Mouse (Mus musculus) large intestine, adult 2 months (tissue): Measurements from ENCODE around the gene Atxn1. TPM values are rescaled to one million over a fixed set of nuclear protein-coding genes. Genes with fewer than 3 reads are reported as not detected.
A peak's percentile ranks its signal among the peaks of the same experiment; 100 is the strongest.

Experiments used
- DNase-seq: peaks from one replicate; pipeline ENCODE4 v3.0.0-alpha.2; 2012; ENCODE audit warnings: low read depth, low spot score
- WGBS: fragments of 180-500 bp; shearing (Covaris S2); methylation state at CpG from one replicate; pipeline ENCODE4 v1.1.7; 2018; 5-methylcytosine and 5-hydroxymethylcytosine counted together
- polyA plus RNA-seq: library from polyadenylated mRNA; depleted of rRNA; stranded (reverse); fragments of >200 nt; gene quantifications from 2 replicates; pipeline ENCODE4 v1.2.3, GENCODE M21; 2012

Gene Atxn1
- polyA plus RNA-seq, 1 experiment: 6.3 TPM

- WGBS: 79% methylated on average over 5 of the region's 5 CpGs
- no peak for DNase-seq
Observed at GRCm38 (mm10) chr13:45577366-45577765, 387.4 kb downstream of the Atxn1 start.

GRCm38 (mm10) chr13:45576185-45576584 lies 388.6 kb downstream of the Atxn1 start:
- WGBS: 73% methylated on average over 4 of the region's 4 CpGs
- no peak for DNase-seq

- 14% methylated on average over 4 of the region's 4 CpGs for WGBS
- DNase-seq: peak; percentile 27
Observed at GRCm38 (mm10) chr13:45572768-45573167, 392.0 kb downstream of the Atxn1 start.

- peak; percentile 28 for DNase-seq
- 4% methylated on average over 6 of the region's 6 CpGs for WGBS
Observed at GRCm38 (mm10) chr13:45571795-45572262, 393.0 kb downstream of the Atxn1 start.

GRCm38 (mm10) chr13:45569932-45570331 lies 394.9 kb downstream of the Atxn1 start:
- WGBS: 58% methylated on average over 7 of the region's 7 CpGs
- no peak for DNase-seq

GRCm38 (mm10) chr13:45564946-45565345 lies 399.9 kb downstream of the Atxn1 start:
- DNase-seq: no peak
- WGBS: 83% methylated on average over 4 of the region's 4 CpGs

GRCm38 (mm10) chr13:45562011-45562410 lies 402.8 kb downstream of the Atxn1 start:
- DNase-seq: no peak
- WGBS: 68% methylated on average over 9 of the region's 9 CpGs

GRCm38 (mm10) chr13:45560543-45560942 lies 404.3 kb downstream of the Atxn1 start:
- WGBS: 70% methylated on average over 7 of the region's 7 CpGs
- DNase-seq: no peak

- 94% methylated on average over 3 of the region's 3 CpGs for WGBS
- DNase-seq: no peak
Observed at GRCm38 (mm10) chr13:45559258-45559657, 405.6 kb downstream of the Atxn1 start.

- WGBS: 81% methylated on average over 4 of the region's 4 CpGs
- DNase-seq: no peak
Observed at GRCm38 (mm10) chr13:45558367-45558766, 406.4 kb downstream of the Atxn1 start.

GRCm38 (mm10) chr13:45553674-45554073 lies 411.1 kb downstream of the Atxn1 start:
- DNase-seq: no peak
- WGBS: 66% methylated on average over 7 of the region's 7 CpGs

GRCm38 (mm10) chr13:45547549-45547948 lies 417.3 kb downstream of the Atxn1 start:
- WGBS: 69% methylated on average over 5 of the region's 5 CpGs
- DNase-seq: no peak

GRCm38 (mm10) chr13:45546946-45547345 lies 417.9 kb downstream of the Atxn1 start:
- WGBS: 85% methylated on average over 4 of the region's 4 CpGs
- no peak for DNase-seq

GRCm38 (mm10) chr13:45545974-45546373 lies 418.8 kb downstream of the Atxn1 start:
- 89% methylated on average over 13 of the region's 13 CpGs for WGBS
- no peak for DNase-seq

GRCm38 (mm10) chr13:45539205-45539568 lies 425.6 kb downstream of the Atxn1 start:
- WGBS: 37% methylated on average over 10 of the region's 10 CpGs

GRCm38 (mm10) chr13:45538532-45539204 lies 426.1 kb downstream of the Atxn1 start:
- no peak for DNase-seq
- WGBS: 30% methylated on average over 10 of the region's 10 CpGs

More at GRCm38 (mm10) chr13:45539205-45539568, 425.6 kb downstream of the Atxn1 start:
- DNase-seq: no peak

GRCm38 (mm10) chr13:45538091-45538490 lies 426.7 kb downstream of the Atxn1 start:
- no peak for DNase-seq
- WGBS: 82% methylated on average over 9 of the region's 9 CpGs

- no peak for DNase-seq
- 78% methylated on average over 9 of the region's 9 CpGs for WGBS
Observed at GRCm38 (mm10) chr13:45537110-45537509, 427.7 kb downstream of the Atxn1 start.

- WGBS: 91% methylated on average over 9 of the region's 9 CpGs
- DNase-seq: no peak
Observed at GRCm38 (mm10) chr13:45535731-45536453, 428.9 kb downstream of the Atxn1 start.

GRCm38 (mm10) chr13:45530754-45531153 lies 434.1 kb downstream of the Atxn1 start:
- 56% methylated on average over 6 of the region's 6 CpGs for WGBS
- DNase-seq: no peak

GRCm38 (mm10) chr13:45528787-45529186 lies 436.0 kb downstream of the Atxn1 start:
- 84% methylated on average over 4 of the region's 4 CpGs for WGBS
- DNase-seq: no peak
